Mouse (Mus musculus) adrenal gland, adult 18-20 months (tissue): ENCODE measurements around the gene Gemin8. TPM values are rescaled to one million over a fixed set of nuclear protein-coding genes. Genes with fewer than 3 reads are reported as not detected.

ENCODE experiments used
- DNase-seq, 2 experiments: peaks; one replicate each; pipeline ENCODE4 v3.0.0; 2021 to 2022; ENCODE audit warnings: low spot score in 2 of 2
- total RNA-seq, 2 experiments: library from RNA; stranded (reverse); gene quantifications; 1 replicate in 1 of 2; 2 replicates in 1 of 2; pipeline ENCODE4 v1.2.3; 2021

The Gemin8 gene
- total RNA-seq, 2 experiments from 2014 or later: 5.2 to 7.8 TPM

- no peak for DNase-seq
Measured at GRCm38 (mm10) chrX:166226856-166227255, 56.6 kb downstream of the Gemin8 start.

- no peak for DNase-seq
Measured at GRCm38 (mm10) chrX:166229750-166230149, 59.5 kb downstream of the Gemin8 start.

DNA sequence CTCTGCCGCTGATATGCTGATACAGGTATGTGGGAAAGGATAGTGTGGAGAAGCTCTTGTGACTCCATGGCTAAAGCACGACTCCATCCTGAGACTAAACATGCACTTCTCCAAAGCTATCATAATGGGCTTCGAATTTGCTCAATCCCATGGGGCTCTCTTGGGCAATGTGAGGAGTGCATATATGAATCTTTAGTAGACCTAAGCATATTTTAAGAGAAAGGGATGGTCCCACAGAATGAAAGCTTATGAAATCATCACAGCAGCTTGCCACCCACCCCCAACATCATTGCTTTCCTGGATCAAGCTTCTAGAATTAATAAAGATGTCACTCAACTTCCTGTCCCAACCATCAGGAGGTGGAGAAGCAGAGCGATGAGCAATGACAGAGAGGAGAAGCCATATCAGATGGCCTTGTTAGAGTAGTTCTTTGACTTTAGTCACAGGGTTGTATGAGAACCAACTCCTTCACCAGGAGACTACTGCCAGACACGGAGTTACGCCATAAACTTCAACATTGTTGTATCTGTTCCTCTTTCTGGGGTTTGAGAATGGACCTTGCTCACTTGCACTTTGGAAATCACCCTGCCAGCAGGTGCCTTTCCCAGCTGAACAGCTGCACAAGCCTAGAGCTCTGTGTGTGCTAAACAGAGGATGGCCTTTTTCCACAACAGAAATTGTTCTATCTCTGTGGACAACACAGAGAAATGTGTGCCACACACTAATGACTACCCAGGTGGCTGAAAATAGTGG, 60.4 kb downstream of the Gemin8 start:
- no peak for DNase-seq

DNA sequence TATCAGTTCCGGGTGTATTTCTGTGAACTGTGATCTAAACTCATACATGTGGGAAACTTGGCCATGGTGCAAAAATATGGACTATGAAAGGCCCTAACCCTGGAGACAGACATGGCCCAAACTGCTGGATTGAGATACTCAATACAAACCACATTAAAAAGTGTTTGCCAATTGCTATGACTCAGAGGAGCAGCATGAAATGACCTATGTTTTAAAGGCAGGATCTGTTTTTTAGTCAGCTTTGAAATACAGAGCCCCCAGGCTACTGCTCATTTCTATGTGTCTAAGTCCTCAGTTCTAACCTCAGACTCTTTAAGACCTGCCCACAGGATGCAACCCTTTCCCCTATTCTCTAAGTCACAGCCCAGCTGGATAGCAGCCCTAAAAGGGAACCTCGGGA, 65.9 kb downstream of the Gemin8 start:
- DNase-seq: no peak

DNA sequence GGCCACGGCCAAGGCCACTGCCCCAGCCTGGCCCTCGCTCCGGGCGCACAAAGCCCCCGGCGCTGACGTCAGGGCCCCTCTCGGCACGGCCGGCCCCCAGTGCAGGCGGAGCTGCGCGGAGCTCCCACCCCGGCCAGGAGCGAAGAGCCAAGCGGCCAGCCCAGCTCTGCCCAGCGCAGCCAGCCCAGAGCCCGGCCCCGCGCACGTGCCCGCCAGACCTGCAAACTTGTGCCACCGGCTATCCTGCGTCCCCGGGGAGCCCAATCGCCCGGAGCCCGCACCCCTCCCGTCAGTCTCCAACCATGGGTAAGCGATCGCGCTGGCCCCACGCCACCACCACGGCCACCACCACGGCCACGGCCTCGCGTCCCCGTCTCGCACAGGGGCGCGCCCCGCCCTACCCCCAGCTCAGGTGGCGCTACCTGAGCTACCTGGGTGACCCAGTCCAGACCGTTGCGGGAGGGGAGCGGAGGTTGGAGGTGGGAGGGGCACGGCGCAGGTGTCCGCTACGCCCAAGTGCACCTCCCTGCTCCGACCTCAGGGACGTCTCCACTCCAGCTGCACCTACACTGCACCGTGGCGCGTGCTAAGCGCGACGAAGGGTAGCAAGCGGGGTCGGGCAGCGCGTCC, 68.7 kb downstream of the Gemin8 start, which contains the start of gene Gpm6b:
Gene Gpm6b, plus strand, starts transcription at position 81 of the 630 bp plus-strand sequence.
- DNase-seq: peak; percentile 2 to 22

- no peak for DNase-seq
Measured at GRCm38 (mm10) chrX:166239520-166239919, 69.3 kb downstream of the Gemin8 start.

Other genes with a start within 250 kb of the Gemin8 start
- 1 to 10 TPM; 4.2 to 7.2 TPM for gene Gpm6b, start 68.5 kb downstream of the Gemin8 start, total RNA-seq